ENCODE assay signal across 8 mouse cellular contexts in genomic region chr4:40876814-40877371, GRCm38 (mm10). TPM values are rescaled to one million over a fixed set of nuclear protein-coding genes. Genes with fewer than 3 reads are reported as not detected.
A peak's percentile ranks its signal among the peaks of the same experiment; 100 is the strongest.
DNase-seq lines count a peak whose midpoint lies in the region; ATAC-seq and TF ChIP-seq lines count a peak whose summit lies in the region.

No protein-coding gene starts in this region.

- WGBS in spleen, adult 2 months = 14% methylated on average over 12 of the region's 12 CpGs
- WGBS in embryonic facial prominence, embryonic 13.5 days = 18% methylated on average over 12 of the region's 12 CpGs
- 10% methylated on average over 12 of the region's 12 CpGs for WGBS in heart, embryonic 15.5 days
- 32% methylated on average over 12 of the region's 12 CpGs for WGBS in kidney, embryonic 16.5 days
- 14% methylated on average over 12 of the region's 12 CpGs for WGBS in stomach, embryonic 14.5 days

- peak in 1 of 2 experiments; percentile 27 for DNase-seq in spleen, adult 2 months (ENCODE audit: low read depth in 1 of 2, low spot score in 2 of 2)
- no peak for DNase-seq in spleen, postnatal 14 days (ENCODE audit: low spot score in 2 of 2)
- DNase-seq in lung, postnatal 36 days = peak; percentile 75
- DNase-seq in urinary bladder, adult 2 months (ENCODE audit: low spot score) = no peak

- peak overlapping the region; percentile 46 for H3K4me3 ChIP-seq in spleen, adult 2 months (ENCODE audit: extremely low read depth, insufficient read depth, insufficient read length)
- H3K4me3 ChIP-seq in embryonic facial prominence, embryonic 13.5 days = peak overlapping the region; percentile 12
- peak overlapping the region; percentile 3 for H3K4me3 ChIP-seq in heart, embryonic 15.5 days
- no peak overlapping the region for H3K4me3 ChIP-seq in kidney, embryonic 16.5 days (ENCODE audit: low read length)
- H3K4me3 ChIP-seq in stomach, embryonic 14.5 days (ENCODE audit: low read depth, low read length) = no peak overlapping the region

- no peaks in the 10 kb centered on the region for H3K27me3 ChIP-seq in spleen, adult 2 months (ENCODE audit: control insufficient read depth, insufficient read depth, low read length)
- no peaks in the 10 kb centered on the region for H3K27me3 ChIP-seq in embryonic facial prominence, embryonic 13.5 days
- no peaks in the 10 kb centered on the region for H3K27me3 ChIP-seq in heart, embryonic 15.5 days
- H3K27me3 ChIP-seq in kidney, embryonic 16.5 days (ENCODE audit: insufficient read depth, low read length) = no peaks in the 10 kb centered on the region
- H3K27me3 ChIP-seq in stomach, embryonic 14.5 days (ENCODE audit: control insufficient read depth, insufficient read depth, low read length) = no peaks in the 10 kb centered on the region

- H3K27ac ChIP-seq in spleen, adult 2 months (ENCODE audit: insufficient read depth, low read length) = peak overlapping the region; percentile 4
- H3K27ac ChIP-seq in embryonic facial prominence, embryonic 13.5 days = peak overlapping the region; percentile 86
- H3K27ac ChIP-seq in heart, embryonic 15.5 days = peak overlapping the region; percentile 74
- peak overlapping the region; percentile 54 for H3K27ac ChIP-seq in kidney, embryonic 16.5 days (ENCODE audit: low read length)
- H3K27ac ChIP-seq in stomach, embryonic 14.5 days (ENCODE audit: low read length) = peak overlapping the region; percentile 63; the same call in 1 of the 2 replicates

- no peaks in the 10 kb centered on the region for H3K9me3 ChIP-seq in embryonic facial prominence, embryonic 13.5 days
- no peaks in the 10 kb centered on the region for H3K9me3 ChIP-seq in heart, embryonic 15.5 days (replicated peaks)
- H3K9me3 ChIP-seq in kidney, embryonic 16.5 days (ENCODE audit: low read length) = no peaks in the 10 kb centered on the region
- H3K9me3 ChIP-seq in stomach, embryonic 14.5 days (ENCODE audit: control insufficient read depth, low read depth, low read length) = no peaks in the 10 kb centered on the region

- peak overlapping the region; percentile 46 for H3K4me2 ChIP-seq in embryonic facial prominence, embryonic 13.5 days
- H3K4me2 ChIP-seq in heart, embryonic 15.5 days = peak overlapping the region; percentile 43
- H3K4me2 ChIP-seq in kidney, embryonic 16.5 days (replicated peaks; ENCODE audit: low read depth, low read length) = peak overlapping the region; percentile 22
- H3K4me2 ChIP-seq in stomach, embryonic 14.5 days (replicated peaks; ENCODE audit: low read depth, low read length) = peak overlapping the region; percentile 26

- H3K36me3 ChIP-seq in spleen, adult 2 months (ENCODE audit: control insufficient read depth, insufficient read depth, low read length) = no peaks in the 10 kb centered on the region
- no peaks in the 10 kb centered on the region for H3K36me3 ChIP-seq in embryonic facial prominence, embryonic 13.5 days
- no peaks in the 10 kb centered on the region for H3K36me3 ChIP-seq in heart, embryonic 15.5 days
- no peaks in the 10 kb centered on the region for H3K36me3 ChIP-seq in kidney, embryonic 16.5 days (ENCODE audit: insufficient read depth, low read length)
- H3K36me3 ChIP-seq in stomach, embryonic 14.5 days (ENCODE audit: control insufficient read depth, insufficient read depth, low read length) = no peaks in the 10 kb centered on the region

- TF ChIP-seq POLR2A in spleen, adult 2 months (IDR thresholded peaks at IDR 0.05; ENCODE audit: low read depth, low read length) = no peak; the same call in 1 of the 2 replicates

- TF ChIP-seq CTCF in spleen, adult 2 months (IDR thresholded peaks at IDR 0.05; ENCODE audit: extremely low read depth, insufficient read depth, insufficient read length, insufficient replicate concordance) = no peak

- peak overlapping the region; percentile 16; the same call in 1 of the 2 replicates for H3K9ac ChIP-seq in embryonic facial prominence, embryonic 13.5 days
- H3K9ac ChIP-seq in heart, embryonic 15.5 days = no peak overlapping the region
- H3K9ac ChIP-seq in kidney, embryonic 16.5 days (replicated peaks; ENCODE audit: low read length) = peak overlapping the region; percentile 22
- no peak overlapping the region for H3K9ac ChIP-seq in stomach, embryonic 14.5 days (replicated peaks; ENCODE audit: low read depth, low read length)

- peaks cover 4% of the 10 kb centered on the region; the same call in 1 of the 2 replicates for H3K4me1 ChIP-seq in spleen, adult 2 months (ENCODE audit: control insufficient read depth, insufficient read depth, insufficient read length)
- H3K4me1 ChIP-seq in embryonic facial prominence, embryonic 13.5 days = peaks cover 48% of the 10 kb centered on the region
- peaks cover 39% of the 10 kb centered on the region for H3K4me1 ChIP-seq in heart, embryonic 15.5 days (replicated peaks)
- peaks cover 36% of the 10 kb centered on the region for H3K4me1 ChIP-seq in kidney, embryonic 16.5 days (ENCODE audit: insufficient read depth, low read length)
- peaks cover 41% of the 10 kb centered on the region; the same call in 1 of the 2 replicates for H3K4me1 ChIP-seq in stomach, embryonic 14.5 days (ENCODE audit: control insufficient read depth, insufficient read depth, low read length)

- peak; percentile 34 for ATAC-seq in embryonic facial prominence, embryonic 13.5 days (ENCODE audit: insufficient number of reproducible peaks, insufficient read depth, low FRiP score, low TSS enrichment, low read depth)
- ATAC-seq in heart, embryonic 15.5 days (replicated peaks; ENCODE audit: insufficient number of reproducible peaks, insufficient read depth, low FRiP score, low read depth) = peak; percentile 71
- ATAC-seq in kidney, embryonic 16.5 days (ENCODE audit: low FRiP score, low TSS enrichment) = no peak
- peak; percentile 79 for ATAC-seq in stomach, embryonic 14.5 days (ENCODE audit: insufficient number of reproducible peaks, insufficient read depth, low FRiP score, low read depth)

RNA-seq across cellular contexts. Expression of gene B4galt1, which starts 23.1 kb away (rescaled TPM):
- polyA plus RNA-seq in spleen, adult 2 months (2012; rRNA removed) = 24.6 and 37.4 TPM in 2 replicates
- polyA plus RNA-seq in embryonic facial prominence, embryonic 13.5 days (2015; fragmentation: Nextera tagmentation; extraction: Ambion mirVana) = 39.7 and 39.9 TPM in 2 replicates
- polyA plus RNA-seq in heart, embryonic 15.5 days (2015; fragmentation: Nextera tagmentation; extraction: Ambion mirVana) = 53.7 and 59.5 TPM in 2 replicates
- polyA plus RNA-seq in kidney, embryonic 16.5 days (2015; fragmentation: Nextera tagmentation; extraction: Ambion mirVana) = 47.5 and 48.0 TPM in 2 replicates
- polyA plus RNA-seq in stomach, embryonic 14.5 days (2014; fragmentation: Nextera tagmentation; extraction: Ambion mirVana) = 53.4 and 55.6 TPM in 2 replicates
- polyA plus RNA-seq in urinary bladder, adult 2 months (2012; rRNA removed) = 55.9 and 66.7 TPM in 2 replicates

RNA-seq across cellular contexts. Expression of gene Spink4, which starts 43.0 kb away (rescaled TPM):
- not detected in 2 replicates for polyA plus RNA-seq in spleen, adult 2 months (2012; rRNA removed)
- polyA plus RNA-seq in embryonic facial prominence, embryonic 13.5 days (2015; fragmentation: Nextera tagmentation; extraction: Ambion mirVana) = not detected in 2 replicates
- polyA plus RNA-seq in heart, embryonic 15.5 days (2015; fragmentation: Nextera tagmentation; extraction: Ambion mirVana) = 4.8 and 8.2 TPM in 2 replicates
- polyA plus RNA-seq in kidney, embryonic 16.5 days (2015; fragmentation: Nextera tagmentation; extraction: Ambion mirVana) = not detected in 2 replicates
- 1.6 TPM in 1 of 2 replicates, not detected in the other for polyA plus RNA-seq in stomach, embryonic 14.5 days (2014; fragmentation: Nextera tagmentation; extraction: Ambion mirVana)
- polyA plus RNA-seq in urinary bladder, adult 2 months (2012; rRNA removed) = 0.37 TPM in 1 of 2 replicates, not detected in the other

Comparison
In these comparisons a context has a peak if more than half of its experiments do, and no peak if none do; other contexts are left out.
1. H3K27ac ChIP-seq: peak in every context shown above with its lines; median percentile 86 in embryonic facial prominence, embryonic 13.5 days; 74 in heart, embryonic 15.5 days; 63 in stomach, embryonic 14.5 days; 54 in kidney, embryonic 16.5 days; 4 in spleen, adult 2 months.
2. H3K4me3 ChIP-seq: peak in spleen, adult 2 months (single experiment), embryonic facial prominence, embryonic 13.5 days (single experiment) and heart, embryonic 15.5 days (single experiment); none in kidney, embryonic 16.5 days (single experiment) and stomach, embryonic 14.5 days (single experiment).
3. H3K9ac ChIP-seq: peak in embryonic facial prominence, embryonic 13.5 days (single experiment) and kidney, embryonic 16.5 days (single experiment); none in heart, embryonic 15.5 days (single experiment) and stomach, embryonic 14.5 days (single experiment).
4. Peak in every context shown above with its lines, with median percentiles within 50 percentile points of each other: H3K4me2 ChIP-seq.